Mouse (Mus musculus) myocyte (in vitro differentiated cells): ENCODE results near the gene Zfp759. TPM values are rescaled to one million over a fixed set of nuclear protein-coding genes. Genes with fewer than 3 reads are reported as not detected.
A peak's percentile ranks its signal among the peaks of the same experiment; 100 is the strongest.
"Not testable (repeated sequence)": the region's sequence is repeated elsewhere in the genome, so short reads cannot be mapped to it uniquely, and the experiment has no call there.

Experiments used
- H3K27me3 ChIP-seq: one replicate; pipeline ENCODE4 v1.6.1; 2011; ENCODE audit not compliant: control insufficient read depth, insufficient read depth, insufficient read length
- H3K36me3 ChIP-seq: one replicate; pipeline ENCODE4 v1.6.1; 2011; ENCODE audit not compliant: control insufficient read depth, insufficient read depth
- H3K4me2 ChIP-seq: one replicate; pipeline ENCODE4 v1.6.1; 2011; ENCODE audit warnings: low read depth, control low read depth
- H3K4me3 ChIP-seq: one replicate; pipeline ENCODE4 v1.5.1; 2011; ENCODE audit warnings: mild to moderate bottlenecking, control low read depth, moderate library complexity
- H3K79me2 ChIP-seq: one replicate; pipeline ENCODE4 v1.6.1; 2011; ENCODE audit not compliant: control insufficient read depth, insufficient read depth
- H3ac ChIP-seq: one replicate; pipeline ENCODE4 v1.6.1; 2011; ENCODE audit not compliant: control insufficient read depth, insufficient read length
- CEBPB ChIP-seq: IDR thresholded peaks from 2 replicates; pipeline ENCODE4 v1.6.1; 2011; ENCODE audit warnings: mild to moderate bottlenecking, moderate library complexity; ENCODE audit not compliant: poor library complexity, insufficient read depth, severe bottlenecking
- E2F4 ChIP-seq: IDR thresholded peaks from one replicate; pipeline ENCODE4 v1.6.1; 2011; ENCODE audit warnings: mild to moderate bottlenecking, control low read depth, moderate library complexity; ENCODE audit not compliant: insufficient read depth
- MAX ChIP-seq: IDR thresholded peaks from one replicate; pipeline ENCODE4 v1.6.1; 2011; ENCODE audit warnings: low read depth, mild to moderate bottlenecking, control low read depth
- MYOD1 ChIP-seq, 3 experiments: IDR thresholded peaks; one replicate each; pipeline ENCODE4 v1.6.1; 2011; ENCODE audit warnings: control low read depth in 2 of 3, low read depth in 2 of 3, mild to moderate bottlenecking in 2 of 3, moderate library complexity in 1 of 3; ENCODE audit not compliant: insufficient read length in 2 of 3, control insufficient read depth in 1 of 3
- MYOG ChIP-seq, 3 experiments: IDR thresholded peaks; one replicate each; pipeline ENCODE4 v1.6.1; 2011; ENCODE audit warnings: control low read depth in 2 of 3, low read depth in 2 of 3, mild to moderate bottlenecking in 2 of 3; ENCODE audit not compliant: insufficient read length in 2 of 3, control insufficient read depth in 1 of 3, insufficient read depth in 1 of 3
- POLR2A ChIP-seq: IDR thresholded peaks from one replicate; pipeline ENCODE4 v1.6.1; 2011; ENCODE audit warnings: low read depth, mild to moderate bottlenecking, control low read depth, moderate library complexity; ENCODE audit not compliant: insufficient read length
- POLR2AphosphoS2 ChIP-seq: IDR thresholded peaks from one replicate; pipeline ENCODE4 v1.6.1; 2011; ENCODE audit warnings: low read depth, control low read depth; ENCODE audit not compliant: insufficient read length
- REST ChIP-seq: IDR thresholded peaks from one replicate; pipeline ENCODE4 v1.6.1; 2011; ENCODE audit warnings: mild to moderate bottlenecking, control low read depth, moderate library complexity; ENCODE audit not compliant: insufficient read depth, insufficient read length
- SRF ChIP-seq: IDR thresholded peaks from one replicate; pipeline ENCODE4 v1.6.1; 2011; ENCODE audit warnings: low read depth; ENCODE audit not compliant: control insufficient read depth, insufficient read length
- TCF12 ChIP-seq: IDR thresholded peaks from one replicate; pipeline ENCODE4 v1.6.1; 2011; ENCODE audit warnings: mild to moderate bottlenecking, control low read depth; ENCODE audit not compliant: poor library complexity, insufficient read depth, severe bottlenecking
- TCF3 ChIP-seq: IDR thresholded peaks from one replicate; pipeline ENCODE4 v1.6.1; 2011; ENCODE audit warnings: low read depth, control low read depth; ENCODE audit not compliant: insufficient read length
- USF1 ChIP-seq: IDR thresholded peaks from one replicate; pipeline ENCODE4 v1.6.1; 2011; ENCODE audit warnings: low read depth, mild to moderate bottlenecking, control low read depth, moderate library complexity
- polyA plus RNA-seq: library from polyadenylated mRNA; unstranded; fragments of >200 nt; fragmentation: generic; extraction: Trizol; gene quantifications from one replicate; pipeline ENCODE4 v1.2.1, GENCODE M21; 2012; ENCODE audit warnings: missing spikeins

Gene Zfp759
- polyA plus RNA-seq, 1 experiment: 0.59 TPM

- TF ChIP-seq USF1 (no peak), REST (no peak), TCF12 (no peak), TCF3 (no peak), MYOG (IDR thresholded peaks at IDR 0.05; ENCODE audit: control insufficient read depth in 1 of 3, insufficient read depth in 1 of 3, insufficient read length in 2 of 3, low read depth in 2 of 3) (no peak), POLR2A (no peak), SRF (no peak), MAX (no peak), CEBPB (no peak), MYOD1 (IDR thresholded peaks at IDR 0.05; ENCODE audit: control insufficient read depth in 1 of 3, insufficient read length in 2 of 3, low read depth in 2 of 3) (no peak), E2F4 (no peak), POLR2AphosphoS2 (no peak)
- Histone ChIP-seq H3K79me2 (no peaks in the 10 kb centered on the region), H3ac (no peak overlapping the region), H3K4me2 (peak overlapping the region; percentile 26), H3K36me3 (no peaks in the 10 kb centered on the region), H3K27me3 (no peaks in the 10 kb centered on the region), H3K4me3 (no peak overlapping the region)
Observed at GRCm38 (mm10) chr13:67113287-67113686, 8.2 kb upstream of the Zfp759 start.

- not testable (repeated sequence) for H3K36me3 ChIP-seq, H3K4me3 ChIP-seq, H3ac ChIP-seq, H3K27me3 ChIP-seq, H3K4me2 ChIP-seq, H3K79me2 ChIP-seq
Observed at GRCm38 (mm10) chr13:67116163-67116562, 5.3 kb upstream of the Zfp759 start, which contains the start of gene Rslcan18. Gene Rslcan18 (minus strand): TSS chr13:67116263.

- Histone ChIP-seq H3K4me3 (no peak overlapping the region), H3K27me3 (no peaks in the 10 kb centered on the region), H3K36me3 (no peaks in the 10 kb centered on the region), H3K4me2 (no peak overlapping the region), H3ac (no peak overlapping the region), H3K79me2 (no peaks in the 10 kb centered on the region)
- TF ChIP-seq REST (no peak), TCF12 (no peak), TCF3 (no peak), POLR2A (no peak), POLR2AphosphoS2 (no peak), CEBPB (no peak), MAX (no peak), MYOG (IDR thresholded peaks at IDR 0.05; ENCODE audit: control insufficient read depth in 1 of 3, insufficient read depth in 1 of 3, insufficient read length in 2 of 3, low read depth in 2 of 3) (no peak), E2F4 (no peak), MYOD1 (IDR thresholded peaks at IDR 0.05; ENCODE audit: control insufficient read depth in 1 of 3, insufficient read length in 2 of 3, low read depth in 2 of 3) (no peak), USF1 (no peak), SRF (no peak)
Observed at GRCm38 (mm10) chr13:67124460-67124859, 3.0 kb downstream of the Zfp759 start.

- peak overlapping the region; percentile 69 for H3K4me2 ChIP-seq
- H3ac ChIP-seq, H3K36me3 ChIP-seq, H3K27me3 ChIP-seq, H3K79me2 ChIP-seq: not testable (repeated sequence)
- peak overlapping the region; percentile 55 for H3K4me3 ChIP-seq
Observed at GRCm38 (mm10) chr13:67127507-67127906, 6.0 kb downstream of the Zfp759 start.

GRCm38 (mm10) chr13:67128038-67128721, 6.7 kb downstream of the Zfp759 start:
- Histone ChIP-seq H3K4me2 (peak overlapping the region; percentile 69), H3K4me3 (peak overlapping the region; percentile 55), H3ac (peak overlapping the region; percentile 22), H3K79me2 (no peaks in the 10 kb centered on the region), H3K27me3 (no peaks in the 10 kb centered on the region), H3K36me3 (no peaks in the 10 kb centered on the region)
- TF ChIP-seq TCF3: no peak
- no peak for TF ChIP-seq POLR2AphosphoS2
- no peak for TF ChIP-seq TCF12
- no peak for TF ChIP-seq MYOG (IDR thresholded peaks at IDR 0.05; ENCODE audit: control insufficient read depth in 1 of 3, insufficient read depth in 1 of 3, insufficient read length in 2 of 3, low read depth in 2 of 3)
- TF ChIP-seq USF1: no peak
- TF ChIP-seq POLR2A: peak; percentile 30
- TF ChIP-seq E2F4: no peak
- no peak for TF ChIP-seq CEBPB
- peak in 1 of 3 experiments; percentile 27 for TF ChIP-seq MYOD1 (IDR thresholded peaks at IDR 0.05; ENCODE audit: control insufficient read depth in 1 of 3, insufficient read length in 2 of 3, low read depth in 2 of 3)

GRCm38 (mm10) chr13:67166122-67166521, 44.7 kb downstream of the Zfp759 start:
- H3K36me3 ChIP-seq, H3K27me3 ChIP-seq, H3K4me3 ChIP-seq, H3K4me2 ChIP-seq, H3K79me2 ChIP-seq, H3ac ChIP-seq: not testable (repeated sequence)

- H3K79me2 ChIP-seq, H3K27me3 ChIP-seq, H3K36me3 ChIP-seq, H3ac ChIP-seq: not testable (repeated sequence)
- Histone ChIP-seq H3K4me2 (peak within 1 kb of the TSS; percentile 70), H3K4me3 (peak within 1 kb of the TSS; percentile 20)
Observed at GRCm38 (mm10) chr13:67172991-67173722, 51.7 kb downstream of the Zfp759 start, which contains the start of gene Rsl1. Gene Rsl1 (plus strand): TSS chr13:67173182.
